Mouse (Mus musculus): Measurements from ENCODE around the gene Lef1.

Lef1 gene

GRCm38 (mm10) chr3:131108094-131108653 lies 2.1 kb upstream of the Lef1 start:
- DNase-seq, result no peak

GRCm38 (mm10) chr3:131109066-131109685 lies 1.1 kb upstream of the Lef1 start:
- DNase-seq, result no peak

- no peak for DNase-seq
Observed at GRCm38 (mm10) chr3:131109686-131110070, 593 bp upstream of the Lef1 start.

- DNase-seq, result no peak
Observed at GRCm38 (mm10) chr3:131111151-131111850, 1.0 kb downstream of the Lef1 start.

- DNase-seq, result no peak
Observed at GRCm38 (mm10) chr3:131111851-131112572, 1.7 kb downstream of the Lef1 start.

- DNase-seq, result no peak
Observed at GRCm38 (mm10) chr3:131112573-131112955, 2.3 kb downstream of the Lef1 start.

- DNase-seq, result no peak
Observed at GRCm38 (mm10) chr3:131113029-131113428, 2.8 kb downstream of the Lef1 start.

GRCm38 (mm10) chr3:131116116-131116515 lies 5.8 kb downstream of the Lef1 start:
- no peak for DNase-seq

GRCm38 (mm10) chr3:131117352-131117751 lies 7.1 kb downstream of the Lef1 start:
- no peak for DNase-seq

GRCm38 (mm10) chr3:131117883-131118282 lies 7.6 kb downstream of the Lef1 start:
- DNase-seq, result no peak

- no peak for DNase-seq
Observed at GRCm38 (mm10) chr3:131119435-131119834, 9.2 kb downstream of the Lef1 start.

- DNase-seq, result no peak
Observed at GRCm38 (mm10) chr3:131123501-131123900, 13.2 kb downstream of the Lef1 start.

GRCm38 (mm10) chr3:131125873-131126272 lies 15.6 kb downstream of the Lef1 start:
- no peak for DNase-seq

GRCm38 (mm10) chr3:131126438-131126837 lies 16.2 kb downstream of the Lef1 start:
- DNase-seq, result no peak

- DNase-seq, result no peak
Observed at GRCm38 (mm10) chr3:131134003-131134402, 23.7 kb downstream of the Lef1 start.

GRCm38 (mm10) chr3:131135434-131135833 lies 25.2 kb downstream of the Lef1 start:
- no peak for DNase-seq

GRCm38 (mm10) chr3:131136455-131136854 lies 26.2 kb downstream of the Lef1 start:
- DNase-seq, result no peak

- DNase-seq, result no peak
Observed at GRCm38 (mm10) chr3:131137119-131137781, 27.0 kb downstream of the Lef1 start.

- DNase-seq, result no peak
Observed at GRCm38 (mm10) chr3:131138224-131138623, 28.0 kb downstream of the Lef1 start.

- DNase-seq, result no peak
Observed at GRCm38 (mm10) chr3:131138797-131139196, 28.5 kb downstream of the Lef1 start.

GRCm38 (mm10) chr3:131139345-131140090 lies 29.2 kb downstream of the Lef1 start:
- no peak for DNase-seq

GRCm38 (mm10) chr3:131140091-131140462 lies 29.8 kb downstream of the Lef1 start:
- DNase-seq, result no peak

- no peak for DNase-seq
Observed at GRCm38 (mm10) chr3:131141546-131141945, 31.3 kb downstream of the Lef1 start.
